Mouse (Mus musculus): ENCODE results near the gene Aebp2. TPM values are rescaled to one million over a fixed set of nuclear protein-coding genes. Genes with fewer than 3 reads are reported as not detected.
A peak's percentile ranks its signal among the peaks of the same experiment; 100 is the strongest.

The Aebp2 gene
- total RNA-seq, 2 experiments from 2014 or later = 63.1 TPM

DNA sequence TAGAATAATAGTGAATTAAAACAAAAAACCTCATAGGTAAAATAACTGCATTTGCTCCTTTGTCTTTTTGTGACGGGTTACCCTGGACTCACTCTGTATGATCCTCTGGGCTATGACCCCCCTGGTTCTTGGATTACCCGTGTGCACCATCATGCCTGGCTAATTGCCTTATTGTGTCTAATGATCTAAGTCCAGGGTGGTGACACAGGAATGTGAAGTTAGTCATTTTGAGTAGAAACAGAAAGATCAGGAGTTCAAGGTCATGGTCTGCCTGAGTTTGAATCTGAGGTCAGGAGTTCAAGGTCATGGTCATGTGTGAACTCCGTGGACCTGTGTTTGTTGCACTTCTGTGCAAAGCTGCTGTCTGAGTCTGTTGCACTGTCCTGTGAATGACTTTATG, 16.7 kb upstream of the Aebp2 start:
- DNase-seq (ENCODE audit: low spot score in 2 of 2) = no peak

DNA sequence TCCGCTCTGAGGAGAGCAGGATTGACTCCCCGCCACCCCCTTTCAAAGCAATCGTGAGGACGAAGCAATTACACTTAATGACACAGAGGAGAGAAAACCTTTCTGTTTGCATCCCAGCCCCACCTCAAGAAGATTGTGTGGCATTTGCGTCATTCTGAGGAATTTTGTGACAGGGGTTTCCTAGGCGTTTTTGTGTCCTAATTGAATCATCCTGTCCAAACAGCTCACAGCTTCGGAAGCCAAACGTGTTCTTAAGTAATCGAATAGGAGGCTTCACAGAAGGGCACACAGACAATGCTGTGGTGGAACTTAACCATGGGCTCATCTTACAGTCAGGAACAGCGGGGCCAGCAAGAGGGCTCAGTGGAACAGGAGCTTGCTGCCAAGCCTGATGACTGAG, 15.9 kb upstream of the Aebp2 start:
- DNase-seq (ENCODE audit: low spot score in 2 of 2) = no peak

DNA sequence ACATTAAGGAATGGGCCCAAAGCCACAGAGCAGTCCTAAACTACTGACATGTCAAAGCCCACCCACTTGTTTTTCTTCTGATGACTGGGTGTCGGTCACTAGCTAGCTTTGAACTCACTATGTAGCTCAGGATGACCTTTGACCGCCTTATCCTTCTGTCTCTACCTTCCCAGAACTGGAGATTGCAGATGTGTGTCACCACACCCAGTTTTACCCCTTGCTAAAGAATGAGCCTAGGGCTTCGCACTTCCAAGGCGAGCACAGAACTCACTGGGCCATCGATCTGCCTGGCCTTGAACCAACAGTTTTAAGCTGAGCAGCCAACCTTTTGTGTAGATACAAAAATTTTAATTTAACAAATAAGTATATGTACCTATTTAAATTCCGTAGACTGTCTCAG, 13.8 kb upstream of the Aebp2 start:
- no peak for DNase-seq (ENCODE audit: low spot score in 2 of 2)

DNA sequence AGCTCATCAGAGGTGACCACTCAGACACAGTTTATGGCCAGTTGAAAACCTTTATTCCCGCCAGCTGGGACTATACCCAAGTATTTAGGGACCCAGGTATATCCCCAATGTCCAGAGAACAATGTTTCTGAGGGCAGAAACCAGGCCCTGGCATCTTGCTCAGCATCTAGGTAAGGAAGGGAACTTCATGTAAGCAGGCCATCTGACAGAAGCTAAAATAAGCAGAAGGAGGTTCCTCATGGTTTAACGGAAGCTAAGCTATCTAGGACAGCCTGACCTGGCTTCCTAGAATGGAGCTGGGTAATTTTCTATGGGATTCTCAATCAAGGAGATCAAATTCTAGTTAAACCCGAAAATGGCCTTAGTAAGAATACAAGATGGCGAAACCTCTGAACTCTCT, 12.9 kb upstream of the Aebp2 start:
- no peak for DNase-seq (ENCODE audit: low spot score in 2 of 2)

DNA sequence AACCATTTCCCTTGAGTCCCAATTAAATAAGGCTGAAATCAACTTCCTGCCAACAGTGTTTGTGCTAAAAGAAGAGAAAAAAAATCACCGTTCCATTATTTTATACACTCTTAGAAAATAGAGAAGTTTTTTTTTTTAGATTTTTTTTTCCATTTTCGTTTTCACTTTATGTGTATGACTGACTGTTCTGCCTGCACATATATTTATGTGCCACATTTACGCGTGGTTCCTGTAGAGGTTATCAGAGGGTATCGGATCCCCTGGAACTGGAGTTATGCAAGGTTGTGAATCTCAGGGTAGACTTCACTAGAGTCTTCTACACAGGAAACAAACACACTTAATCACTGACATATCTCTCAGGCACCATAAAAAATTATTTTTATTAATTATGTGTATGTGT, 12.3 kb upstream of the Aebp2 start:
- no peak for DNase-seq (ENCODE audit: low spot score in 2 of 2)

DNA sequence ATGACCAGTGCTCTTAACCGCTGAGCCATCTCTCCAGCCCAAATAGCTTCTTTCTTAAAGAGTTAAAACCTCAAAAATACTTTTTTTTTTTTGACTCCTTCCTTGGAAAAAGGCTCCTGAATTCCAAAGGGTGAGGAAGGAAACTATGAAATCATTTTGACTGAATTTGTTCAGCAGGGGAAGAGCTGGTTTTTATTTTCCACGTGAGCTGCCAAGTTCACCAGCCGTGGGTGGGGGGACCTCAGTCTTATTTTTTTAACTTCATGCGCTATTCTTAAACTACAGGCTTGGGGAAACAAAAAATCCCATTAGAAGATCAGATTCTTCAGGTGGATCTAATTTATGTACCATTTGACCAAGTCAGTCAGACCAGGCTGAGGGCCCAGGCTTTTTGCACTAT, 11.2 kb upstream of the Aebp2 start:
- DNase-seq (ENCODE audit: low spot score in 2 of 2) = no peak

DNA sequence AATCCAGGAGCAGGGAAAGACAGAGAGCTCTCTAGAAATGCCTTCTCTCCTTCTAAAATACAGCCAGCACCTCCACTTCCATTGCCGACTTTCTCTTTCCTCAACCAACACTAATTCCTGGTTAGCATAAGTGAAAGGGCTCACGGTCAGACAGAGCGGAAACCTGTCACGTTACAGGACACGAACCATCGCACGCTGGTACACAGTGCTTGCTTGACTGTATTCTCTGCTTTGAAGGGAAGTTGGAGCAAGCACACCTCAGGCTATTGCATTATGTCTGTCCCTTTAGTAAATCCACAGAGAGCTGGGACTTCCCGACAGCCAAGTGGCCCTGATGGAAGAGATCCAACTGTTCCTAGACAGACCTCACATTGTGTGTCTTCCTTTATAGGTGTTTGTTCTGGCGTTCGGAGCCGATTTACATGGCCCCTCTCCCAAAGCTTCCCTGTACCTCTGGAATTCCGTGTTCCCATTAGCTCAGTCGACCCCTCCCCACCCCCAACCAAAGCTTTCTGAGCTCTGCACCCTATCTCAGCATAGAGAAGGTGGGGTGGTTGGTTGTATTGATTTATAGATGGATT, 10.5 kb upstream of the Aebp2 start:
- no peak for DNase-seq (ENCODE audit: low spot score in 2 of 2)

DNA sequence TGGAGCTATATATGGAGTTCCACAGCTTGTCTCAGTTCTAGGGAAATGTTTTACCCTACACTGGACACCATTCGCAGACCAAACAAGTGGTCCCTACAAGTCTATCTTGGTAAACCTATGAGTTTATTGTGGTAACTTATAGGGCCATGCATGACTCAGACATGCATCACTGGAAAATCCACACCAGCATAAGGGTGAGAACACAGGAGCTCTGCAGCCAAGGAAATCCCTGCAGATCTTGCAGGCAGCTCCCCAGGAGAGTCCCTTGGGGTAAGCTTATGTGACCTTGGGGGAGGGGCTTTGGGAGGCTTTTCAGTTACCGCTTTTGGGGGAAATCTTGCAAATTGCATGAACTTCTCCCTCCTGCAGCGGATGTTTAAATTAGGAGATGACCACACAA, 8.6 kb upstream of the Aebp2 start:
- no peak for DNase-seq (ENCODE audit: low spot score in 2 of 2)

DNA sequence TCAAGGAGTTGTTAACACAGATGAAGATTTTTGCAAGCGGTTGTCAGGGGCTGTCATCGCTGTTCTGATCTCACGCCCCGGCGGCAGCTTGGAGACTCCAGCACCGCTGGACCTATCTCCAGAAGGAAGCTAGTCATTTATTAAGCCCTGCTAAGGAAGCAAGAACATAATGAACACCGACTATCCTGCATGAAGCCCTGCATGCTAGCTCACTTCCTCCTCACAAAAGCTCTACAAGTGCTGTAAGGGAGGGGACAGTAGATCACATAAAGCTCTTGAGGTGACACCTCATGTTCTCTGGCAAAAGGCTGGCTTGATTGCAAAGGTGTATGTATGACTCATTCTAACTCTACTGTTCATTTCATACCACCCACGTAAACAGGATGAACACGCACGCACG, 7.8 kb upstream of the Aebp2 start:
- no peak for DNase-seq (ENCODE audit: low spot score in 2 of 2)

DNA sequence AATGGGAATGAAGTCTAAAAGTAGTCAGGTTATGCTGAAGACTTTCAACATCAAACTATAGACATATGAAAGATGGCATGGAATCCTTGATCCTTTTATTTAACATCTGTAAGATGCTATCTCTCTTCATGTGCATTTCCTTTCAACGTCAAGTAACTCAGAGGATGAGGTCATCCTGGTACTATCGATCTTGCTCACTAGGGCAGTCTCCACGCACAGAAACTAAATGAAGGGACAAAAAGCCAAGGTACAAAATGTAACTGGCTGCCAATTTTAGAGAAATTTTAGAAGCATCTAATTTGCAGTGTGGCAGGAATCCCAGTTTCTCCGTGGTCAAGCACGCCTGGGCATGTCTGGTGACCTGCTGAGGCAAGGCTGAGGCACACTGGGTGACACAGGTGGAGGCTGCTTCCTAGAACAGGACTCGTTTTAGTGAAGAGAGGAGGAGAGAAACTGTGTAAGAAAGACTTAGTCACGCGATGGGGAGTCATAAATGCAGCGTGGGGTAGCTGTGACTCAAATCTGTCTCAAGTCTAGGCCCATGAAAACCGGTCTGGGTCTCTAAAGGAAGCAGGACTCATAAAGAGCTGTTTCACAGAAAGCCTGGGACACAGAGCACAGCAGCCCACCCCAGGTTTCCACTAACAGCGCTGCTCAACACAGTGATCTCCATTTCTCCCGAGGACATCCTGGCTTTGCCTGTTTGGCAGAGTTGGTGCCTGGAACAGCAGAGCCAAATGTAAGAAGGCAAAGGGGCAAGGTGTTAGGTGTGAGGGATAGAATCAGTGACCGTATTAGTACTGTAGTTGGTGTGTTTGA, 1.7 kb upstream of the Aebp2 start:
- DNase-seq (ENCODE audit: low spot score in 2 of 2) = no peak

DNA sequence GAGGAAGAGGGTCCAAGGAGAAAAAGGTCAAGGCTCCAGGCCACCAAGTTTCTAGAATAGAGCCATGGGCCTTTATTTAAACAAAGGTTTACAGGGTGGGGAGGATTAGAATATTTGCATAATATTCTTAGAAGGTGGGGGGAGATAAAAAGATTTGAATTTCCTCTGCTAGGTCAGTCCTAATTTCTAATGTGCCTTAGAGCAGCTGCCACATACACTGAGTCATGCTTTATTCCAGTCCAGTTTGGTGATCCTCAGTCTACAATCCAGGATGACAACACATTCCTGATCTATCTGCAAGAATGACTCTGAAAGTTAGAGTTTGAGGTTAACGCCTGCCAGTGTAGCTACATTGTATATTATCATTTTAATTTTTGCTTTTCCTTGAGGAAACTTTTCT, 841 bp upstream of the Aebp2 start:
- no peak for DNase-seq (ENCODE audit: low spot score in 2 of 2)

DNA sequence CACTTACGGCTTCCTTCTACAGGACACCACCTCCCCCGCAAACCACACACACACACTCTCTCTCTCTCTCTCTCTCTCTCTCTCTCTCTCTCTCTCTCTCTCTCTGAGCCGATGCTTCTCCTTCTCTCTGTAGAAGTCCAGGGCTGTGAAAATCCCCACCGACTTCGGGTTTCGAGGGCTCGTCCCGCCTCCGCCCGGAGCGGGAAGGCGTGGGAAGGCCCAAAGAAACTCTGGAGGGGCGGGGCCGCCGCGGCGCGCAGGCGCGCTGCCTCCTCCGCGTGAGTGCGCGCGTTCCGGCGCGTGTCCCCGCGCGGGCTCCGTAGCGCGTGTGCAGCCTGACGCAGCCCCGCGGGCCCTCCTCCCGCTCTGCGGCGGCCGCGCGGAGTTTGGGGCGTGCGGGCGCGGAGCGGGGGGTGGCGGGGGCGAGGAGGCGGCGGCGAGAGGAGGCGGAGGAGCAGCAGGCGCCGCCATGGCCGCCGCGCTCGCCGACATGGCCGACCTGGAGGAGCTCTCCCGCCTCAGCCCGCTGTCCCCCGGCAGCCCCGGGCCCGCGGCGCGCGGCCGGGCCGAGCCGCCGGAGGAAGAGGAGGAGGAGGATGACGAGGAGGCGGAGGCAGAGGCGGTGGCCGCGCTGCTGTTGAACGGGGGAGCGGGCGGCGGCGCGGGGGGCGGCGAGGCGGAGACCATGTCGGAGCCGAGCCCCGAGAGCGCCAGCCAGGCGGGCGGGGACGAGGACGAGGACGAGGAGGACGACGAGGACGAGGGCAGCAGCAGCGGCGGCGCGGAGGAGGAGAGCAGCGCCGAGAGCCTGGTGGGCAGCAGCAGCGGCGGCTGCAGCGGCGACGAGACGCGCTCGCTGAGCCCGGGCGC, 998 bp downstream of the Aebp2 start:
- peak; percentile 89 for DNase-seq (ENCODE audit: low spot score in 2 of 2)

DNA sequence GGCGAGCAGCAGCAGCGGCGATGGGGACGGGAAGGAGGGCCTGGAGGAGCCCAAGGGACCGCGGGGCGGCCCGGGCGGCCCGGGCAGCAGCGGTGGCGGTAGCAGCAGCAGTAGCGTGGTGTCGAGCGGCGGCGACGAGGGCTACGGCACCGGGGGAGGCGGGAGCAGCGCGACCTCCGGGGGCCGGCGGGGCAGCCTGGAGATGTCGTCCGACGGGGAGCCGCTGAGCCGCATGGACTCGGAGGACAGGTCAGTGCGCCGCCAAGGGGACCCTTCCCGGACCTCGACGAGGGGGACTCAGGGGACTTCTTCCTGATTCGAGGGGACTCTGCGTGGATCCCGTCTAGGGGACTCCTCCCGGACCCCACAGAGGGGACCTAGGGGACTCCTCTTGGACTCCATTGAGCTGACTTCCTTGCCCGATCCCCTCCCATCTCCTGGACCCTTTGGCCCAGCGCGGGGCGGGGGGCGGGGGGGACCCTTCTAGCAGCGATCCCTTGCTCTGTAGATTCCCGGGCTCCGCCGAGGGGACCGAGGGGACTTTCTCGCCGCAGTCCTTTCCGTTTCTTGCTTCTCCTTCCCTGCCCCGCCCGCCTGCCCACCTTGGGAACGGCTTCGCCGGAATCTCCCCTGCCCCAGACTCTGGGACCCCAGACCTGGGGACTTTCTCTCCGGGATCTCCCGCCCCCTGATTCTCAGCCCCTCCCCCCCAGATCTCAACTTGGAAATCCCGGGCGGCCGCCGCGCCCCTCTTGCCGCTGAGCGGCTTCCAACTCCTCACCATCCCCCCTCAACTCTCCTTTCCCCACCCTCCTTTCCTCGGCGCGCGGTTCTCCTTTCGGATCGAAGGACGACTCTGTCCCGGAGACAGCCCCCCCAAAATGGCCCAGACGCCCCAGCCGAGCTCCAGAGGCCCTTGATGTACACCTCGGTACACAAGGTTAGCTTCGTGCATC, 1.9 kb downstream of the Aebp2 start:
- DNase-seq (ENCODE audit: low spot score in 2 of 2) = peak; percentile 25 to 35

DNA sequence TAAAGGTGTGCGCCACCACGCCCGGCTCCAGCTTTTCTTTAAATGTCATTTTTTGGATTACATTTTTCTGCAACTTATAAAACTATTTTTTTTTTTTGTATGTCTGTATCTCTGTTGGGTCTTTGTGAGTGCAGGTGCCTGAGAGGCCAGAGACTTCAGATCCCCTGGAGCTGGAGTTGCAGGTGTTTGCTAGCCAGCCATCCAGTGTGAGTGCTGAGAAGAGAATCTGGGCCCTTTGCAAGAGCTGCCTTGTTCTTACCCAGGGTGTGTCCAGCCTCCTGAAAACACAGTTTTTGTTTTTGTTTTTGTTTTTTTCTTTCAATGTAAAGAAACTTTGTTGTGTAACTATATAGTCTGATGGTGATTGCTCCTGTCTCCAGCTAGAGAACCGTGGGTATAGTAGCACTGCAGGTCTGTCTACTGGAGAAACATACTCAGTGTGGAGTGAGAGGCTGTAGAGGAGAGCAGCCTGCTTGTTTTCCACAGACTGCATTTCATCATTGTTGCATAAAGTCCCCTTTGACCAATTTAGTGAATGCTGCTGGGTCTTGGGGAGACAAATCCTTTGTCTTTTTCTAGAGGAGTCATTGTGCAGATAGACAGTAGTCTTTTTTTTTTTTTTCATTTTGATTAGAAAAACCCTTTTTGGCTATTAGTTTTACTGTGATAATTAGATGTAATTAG, 6.9 kb downstream of the Aebp2 start:
- DNase-seq (ENCODE audit: low spot score in 2 of 2) = no peak

DNA sequence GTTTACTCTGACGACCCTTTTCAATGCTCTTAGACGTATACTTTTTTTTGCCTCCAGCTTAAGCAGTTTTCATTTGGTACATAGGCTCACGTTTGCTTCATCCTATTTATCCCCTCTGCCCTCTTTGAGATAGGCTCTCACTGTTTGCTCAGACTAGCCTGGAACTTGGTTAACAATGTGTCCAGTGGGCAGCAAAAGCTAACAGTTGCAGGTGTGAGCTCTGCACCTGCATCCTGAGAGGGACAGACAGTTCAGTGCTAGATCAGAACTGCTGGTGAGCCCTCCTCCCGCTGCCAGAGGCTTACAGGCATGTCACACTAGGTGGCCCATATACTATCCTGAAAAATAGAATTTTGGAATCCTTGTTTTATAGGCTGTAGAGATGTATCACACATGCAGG, 7.8 kb downstream of the Aebp2 start:
- no peak for DNase-seq (ENCODE audit: low spot score in 2 of 2)

DNA sequence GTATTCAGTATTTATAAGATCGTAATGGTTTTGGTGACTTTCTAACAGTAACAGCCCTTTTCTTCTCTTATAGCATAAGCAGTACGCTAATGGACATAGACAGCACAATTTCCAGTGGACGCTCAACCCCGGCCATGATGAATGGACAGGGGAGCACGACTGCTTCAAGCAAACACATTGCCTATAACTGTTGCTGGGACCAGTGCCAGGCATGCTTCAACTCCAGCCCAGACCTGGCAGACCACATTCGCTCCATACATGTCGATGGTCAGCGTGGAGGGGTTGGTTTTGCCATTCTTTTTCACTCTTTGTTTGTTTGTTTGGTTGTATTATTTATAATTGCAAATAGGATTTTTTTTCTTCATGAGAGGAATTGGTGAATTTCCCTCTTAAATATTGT, 11.2 kb downstream of the Aebp2 start:
- DNase-seq (ENCODE audit: low spot score in 2 of 2) = no peak

DNA sequence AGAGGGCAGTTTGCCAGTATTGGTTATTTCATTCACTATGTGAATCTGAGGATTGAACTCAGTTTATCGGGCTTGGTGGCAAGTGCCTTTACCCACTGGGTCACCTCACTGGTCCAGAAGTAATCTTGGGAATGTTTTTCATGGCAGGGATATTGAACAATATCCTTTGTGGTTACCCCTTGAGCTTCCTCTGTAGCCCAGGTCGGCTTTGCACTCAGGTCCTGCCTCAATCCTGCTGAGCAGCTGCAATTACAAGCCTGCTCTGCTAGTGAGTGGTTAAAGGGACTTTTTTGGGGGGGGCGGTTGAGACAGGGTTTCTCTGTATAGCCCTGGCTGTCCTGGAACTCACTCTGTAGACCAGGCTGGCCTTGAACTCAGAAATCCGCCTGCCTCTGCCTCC, 13.8 kb downstream of the Aebp2 start:
- no peak for DNase-seq (ENCODE audit: low spot score in 2 of 2)

DNA sequence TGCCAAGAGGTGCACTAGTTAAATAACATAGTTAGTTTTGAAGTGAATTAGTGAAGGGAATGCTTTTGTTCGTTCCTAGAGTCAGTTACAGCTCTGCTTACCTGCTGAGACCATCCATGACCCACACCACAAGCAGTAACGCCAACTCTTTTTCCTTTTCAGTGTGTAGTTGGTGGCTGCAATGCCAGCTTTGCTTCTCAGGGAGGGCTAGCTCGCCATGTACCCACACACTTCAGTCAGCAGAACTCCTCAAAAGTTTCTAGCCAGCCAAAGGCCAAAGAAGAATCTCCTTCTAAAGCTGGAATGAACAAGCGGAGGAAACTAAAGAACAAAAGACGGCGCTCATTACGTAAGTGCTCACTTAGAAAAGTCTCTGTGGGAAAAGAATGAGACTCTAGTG, 19.5 kb downstream of the Aebp2 start:
- no peak for DNase-seq (ENCODE audit: low spot score in 2 of 2)

DNA sequence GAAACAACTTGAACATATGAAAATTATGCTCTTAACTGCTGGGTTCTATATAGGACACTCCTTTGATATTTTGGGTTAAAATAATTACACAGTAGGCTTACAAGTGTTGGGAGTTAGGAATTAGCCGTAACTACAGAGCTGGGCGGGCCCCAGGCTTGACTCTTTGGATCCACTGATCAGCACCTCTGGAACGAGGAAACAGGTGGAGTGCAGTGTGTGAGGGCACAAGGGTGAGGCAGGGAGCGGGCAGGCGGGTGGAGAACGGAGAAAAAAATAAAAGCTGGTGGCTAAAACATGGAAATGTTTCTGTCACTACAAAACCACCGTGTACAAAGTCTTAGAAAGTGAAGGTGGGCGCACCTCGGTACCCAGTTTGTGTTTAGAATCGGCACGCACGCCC, 20.2 kb downstream of the Aebp2 start:
- no peak for DNase-seq (ENCODE audit: low spot score in 2 of 2)

DNA sequence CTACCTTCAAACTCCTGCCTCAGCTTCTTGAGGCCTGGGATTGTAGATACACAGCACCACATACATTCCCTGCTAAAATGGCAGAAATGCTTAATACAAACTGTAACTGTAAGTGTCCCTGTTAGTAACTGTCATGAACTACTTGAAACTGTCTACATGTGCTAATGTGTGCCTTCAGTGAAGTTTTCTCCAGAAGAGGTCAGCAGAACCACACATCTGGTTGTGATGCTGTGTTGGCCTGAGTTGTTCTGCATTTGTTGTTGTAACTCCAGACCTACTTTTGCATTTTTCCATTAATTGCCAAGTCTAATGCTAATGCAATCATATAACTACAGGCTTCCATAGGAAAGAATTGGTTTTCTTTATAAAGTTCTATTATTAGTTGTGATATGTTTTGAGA, 23.5 kb downstream of the Aebp2 start:
- DNase-seq (ENCODE audit: low spot score in 2 of 2) = no peak

DNA sequence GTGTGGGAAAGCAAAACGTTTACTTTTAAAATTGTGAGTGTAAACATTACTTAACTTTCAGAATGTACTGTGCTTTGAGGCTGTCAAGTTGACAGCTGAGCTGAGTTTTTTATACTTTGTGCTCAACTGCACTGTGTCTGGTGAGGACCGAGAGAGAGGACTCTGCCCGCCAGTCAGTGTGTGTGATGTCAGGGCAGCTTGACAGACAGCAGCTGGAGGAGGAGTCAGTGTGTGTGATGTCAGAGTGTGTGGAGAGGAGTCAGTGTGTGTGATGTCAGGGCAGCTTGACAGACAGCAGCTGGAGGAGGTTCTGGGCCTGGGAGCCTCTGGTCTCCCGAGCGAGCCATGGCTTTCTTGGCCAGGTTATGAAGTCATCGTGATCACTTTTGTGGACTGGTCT, 24.4 kb downstream of the Aebp2 start:
- no peak for DNase-seq (ENCODE audit: low spot score in 2 of 2)
